Mouse (Mus musculus) bone marrow macrophage, adult 2 months (primary cell): Measurements from ENCODE around the gene Arid5b. TPM values are rescaled to one million over a fixed set of nuclear protein-coding genes. Genes with fewer than 3 reads are reported as not detected.

ENCODE experiments used
- H3K27ac ChIP-seq: 2 replicates; pipeline ENCODE4 v1.5.1; 2012; ENCODE audit warnings: low read depth, low read length; ENCODE audit not compliant: insufficient read depth
- H3K4me1 ChIP-seq: 2 replicates; pipeline ENCODE4 v1.6.1; 2012; ENCODE audit warnings: low read length; ENCODE audit not compliant: control insufficient read depth, insufficient read depth
- H3K4me3 ChIP-seq: 2 replicates; pipeline ENCODE4 v1.5.1; 2012; ENCODE audit warnings: mild to moderate bottlenecking, low read length, moderate library complexity; ENCODE audit not compliant: insufficient read depth
- CTCF ChIP-seq: IDR thresholded peaks from 2 replicates; pipeline ENCODE4 v1.5.1; 2012; ENCODE audit warnings: low read depth, mild to moderate bottlenecking, low read length, moderate library complexity
- POLR2A ChIP-seq: IDR thresholded peaks from 2 replicates; pipeline ENCODE4 v1.6.1; 2012; ENCODE audit warnings: mild to moderate bottlenecking, low read depth, low read length, borderline replicate concordance
- polyA plus RNA-seq: library from polyadenylated mRNA; stranded (reverse); fragments of >200 nt; gene quantifications from 2 replicates; pipeline ENCODE4 v1.2.4, GENCODE M21; 2012; ENCODE audit not compliant: missing spikeins, insufficient read depth, insufficient read length

The Arid5b gene
- polyA plus RNA-seq, 1 experiment = 26.5 TPM

GRCm38 (mm10) chr10:68157511-68157910 is 121.0 kb downstream of the Arid5b start:
- H3K4me3 ChIP-seq = no peak overlapping the region
- H3K27ac ChIP-seq = no peak overlapping the region
- peaks cover 5% of the 10 kb centered on the region for H3K4me1 ChIP-seq
- TF ChIP-seq CTCF (no peak), POLR2A (no peak)

DNA sequence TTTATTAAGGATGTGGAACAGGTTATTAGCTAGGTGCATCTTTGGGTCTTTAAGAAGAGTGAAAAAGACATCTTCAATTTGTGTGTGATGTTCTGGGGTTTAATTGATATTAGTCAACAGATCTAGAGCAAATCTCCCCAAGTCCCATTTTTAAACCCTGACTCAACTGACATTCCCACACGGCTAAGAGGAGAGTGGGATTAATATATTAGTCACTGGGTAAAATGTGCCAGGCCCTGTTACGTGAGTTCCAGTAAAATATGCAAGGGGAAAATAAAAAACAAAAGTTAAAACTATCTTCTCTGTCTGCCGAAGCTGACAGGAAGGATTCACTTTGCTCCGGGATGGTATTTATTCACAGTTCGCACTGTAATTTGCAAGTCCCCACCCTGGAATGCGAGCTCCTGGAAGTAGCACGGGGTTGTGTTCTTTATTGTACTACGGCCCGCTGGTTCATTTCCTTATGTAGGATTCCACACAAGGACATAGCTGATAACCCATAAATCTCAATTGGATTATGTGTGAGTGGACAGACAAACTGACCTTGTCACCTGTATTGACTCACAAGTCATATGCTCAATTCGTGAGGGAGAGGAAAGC is 121.8 kb downstream of the Arid5b start:
- Histone ChIP-seq H3K27ac (no peak overlapping the region), H3K4me3 (no peak overlapping the region), H3K4me1 (peaks cover 5% of the 10 kb centered on the region)
- TF ChIP-seq CTCF (no peak), POLR2A (no peak)

GRCm38 (mm10) chr10:68156159-68156558 is 122.4 kb downstream of the Arid5b start:
- Histone ChIP-seq H3K4me3 (no peak overlapping the region), H3K4me1 (peaks cover 5% of the 10 kb centered on the region), H3K27ac (no peak overlapping the region)
- TF ChIP-seq CTCF = peak; percentile 56
- no peak for TF ChIP-seq POLR2A

DNA sequence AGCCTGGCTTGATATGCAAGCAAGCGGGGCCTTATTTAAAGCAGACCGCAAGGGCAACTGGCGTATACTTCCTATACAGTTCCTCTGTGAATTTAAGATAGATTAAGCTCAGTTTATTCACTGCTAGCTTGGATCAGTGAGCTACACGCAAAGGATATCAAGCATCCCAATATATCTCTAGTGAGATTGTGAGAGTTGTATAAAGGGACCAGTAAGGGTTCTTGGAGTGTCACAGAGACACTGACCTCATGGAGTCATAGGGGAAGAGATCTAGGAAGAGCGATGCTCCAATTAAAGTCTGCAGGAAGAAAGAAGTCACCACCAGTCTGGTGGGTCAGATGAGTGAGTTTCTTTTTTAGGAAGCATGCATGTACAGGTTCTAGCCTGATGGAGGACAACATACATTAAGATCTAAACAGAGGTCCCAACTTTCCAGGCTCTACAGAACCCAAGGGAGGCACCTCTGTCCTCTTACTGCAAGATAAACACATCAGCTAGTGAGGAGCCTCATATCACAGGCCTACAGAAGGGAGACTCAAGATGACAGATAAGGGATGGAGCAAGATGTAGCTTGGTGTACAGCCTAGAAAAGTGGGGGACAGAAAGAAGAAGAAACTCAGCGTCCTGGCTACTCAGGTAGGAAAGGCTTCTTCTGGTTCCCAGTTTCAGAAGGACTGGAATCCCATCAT is 123.0 kb downstream of the Arid5b start:
- Histone ChIP-seq H3K27ac (no peak overlapping the region), H3K4me3 (no peak overlapping the region)

DNA sequence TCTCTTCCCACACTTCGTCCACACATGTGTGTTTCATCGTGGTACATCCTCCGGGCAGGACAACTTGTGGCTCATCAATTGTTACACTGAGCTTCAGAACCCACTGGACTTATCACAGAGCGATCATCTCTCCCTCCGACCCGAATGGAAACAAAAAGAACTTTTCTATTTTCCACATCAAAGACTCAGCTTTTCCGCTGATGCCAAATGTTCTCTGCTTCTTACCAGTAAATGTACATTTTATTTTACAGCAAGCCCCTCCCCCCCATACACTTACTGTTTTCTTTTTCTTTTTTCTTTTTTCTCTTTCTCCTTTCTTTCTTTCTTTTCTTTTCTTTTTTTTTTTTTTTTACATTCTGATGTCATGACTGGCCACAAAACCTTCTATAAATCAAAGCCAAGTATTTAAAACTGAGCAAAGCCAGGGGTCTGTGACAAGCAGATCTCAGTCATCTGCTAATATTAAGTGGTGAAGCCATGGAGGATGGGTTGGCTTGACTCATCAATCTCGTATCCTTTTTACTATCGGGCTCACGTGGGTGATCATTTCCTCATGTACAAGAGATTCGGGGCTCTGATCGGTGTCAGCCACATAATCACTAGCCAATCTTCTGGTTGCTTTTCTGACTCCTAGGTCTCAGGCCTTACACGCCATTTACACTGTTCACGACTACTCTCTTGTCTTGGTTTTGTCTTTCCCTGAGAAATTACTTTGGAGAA is 124.3 kb downstream of the Arid5b start:
- H3K4me1 ChIP-seq = peaks cover 5% of the 10 kb centered on the region
- no peak overlapping the region for H3K27ac ChIP-seq

More for the DNA sequence above, 123.0 kb downstream of the Arid5b start:
- TF ChIP-seq CTCF (no peak), POLR2A (no peak)
- peaks cover 5% of the 10 kb centered on the region for H3K4me1 ChIP-seq

GRCm38 (mm10) chr10:68153344-68154045 is 125.0 kb downstream of the Arid5b start:
- no peak overlapping the region for H3K4me3 ChIP-seq
- TF ChIP-seq POLR2A (no peak), CTCF (no peak)
- H3K4me1 ChIP-seq = peaks cover 5% of the 10 kb centered on the region
- no peak overlapping the region for H3K27ac ChIP-seq

More for the DNA sequence above, 124.3 kb downstream of the Arid5b start:
- H3K4me3 ChIP-seq = no peak overlapping the region
- TF ChIP-seq CTCF (no peak), POLR2A (no peak)

- H3K4me3 ChIP-seq = no peak overlapping the region
- no peak overlapping the region for H3K27ac ChIP-seq
- no peaks in the 10 kb centered on the region for H3K4me1 ChIP-seq
- TF ChIP-seq POLR2A (no peak), CTCF (no peak)
Measured at GRCm38 (mm10) chr10:68148495-68148894, 130.0 kb downstream of the Arid5b start.

DNA sequence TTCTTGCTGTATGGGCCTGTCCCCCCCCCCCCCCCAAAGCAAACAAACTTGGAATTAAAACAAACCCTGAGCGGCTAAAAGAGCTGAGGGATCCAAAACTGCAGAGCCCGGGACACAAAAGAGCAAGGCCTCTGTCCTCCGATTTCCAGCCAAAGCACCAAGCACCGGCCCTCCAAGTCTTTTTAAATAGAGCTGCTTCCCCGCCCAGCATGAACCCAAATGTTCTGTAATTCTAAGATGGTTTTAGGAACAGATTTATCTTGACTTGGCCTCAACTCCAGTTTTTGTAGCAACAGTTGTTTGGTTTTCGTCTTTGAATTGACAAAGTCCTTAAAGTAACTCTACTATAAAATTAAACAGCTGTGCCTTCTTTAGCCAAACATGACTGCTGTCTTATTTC is 130.8 kb downstream of the Arid5b start:
- TF ChIP-seq POLR2A (no peak), CTCF (no peak)
- Histone ChIP-seq H3K4me3 (no peak overlapping the region), H3K4me1 (no peaks in the 10 kb centered on the region; the same call in 1 of the 2 replicates), H3K27ac (no peak overlapping the region)

- Histone ChIP-seq H3K4me1 (peaks cover 6% of the 10 kb centered on the region), H3K4me3 (no peak overlapping the region), H3K27ac (no peak overlapping the region)
- TF ChIP-seq POLR2A (no peak), CTCF (no peak)
Measured at GRCm38 (mm10) chr10:68146842-68147241, 131.7 kb downstream of the Arid5b start.

- no peak for TF ChIP-seq POLR2A
- TF ChIP-seq CTCF = no peak
- no peak overlapping the region for H3K27ac ChIP-seq
- H3K4me1 ChIP-seq = peaks cover 14% of the 10 kb centered on the region
- no peak overlapping the region for H3K4me3 ChIP-seq
Measured at GRCm38 (mm10) chr10:68145286-68145950, 133.1 kb downstream of the Arid5b start.
